Mouse (Mus musculus) ZHBTc4 (cell line): ENCODE measurements at regions not wholly inside any gene's neighbourhood (a gene's known extent, or its start where the extent isn't known, plus 50 kb on each side); places are given as distances from the start of the nearest gene placed in this dataset.

Source experiments
- DNase-seq: peaks from one replicate; pipeline ENCODE4 v3.0.0-alpha.2; 2011; ENCODE audit warnings: low read depth, low spot score

GRCm38 (mm10) chr1:48792573-48792972 is 1899.9 kb upstream of the Slc39a10 start:
- no peak for DNase-seq

- DNase-seq: no peak
Observed at GRCm38 (mm10) chr1:48753252-48753755, 1860.7 kb upstream of the Slc39a10 start.

- no peak for DNase-seq
Observed at GRCm38 (mm10) chr1:48733580-48733979, 1840.9 kb upstream of the Slc39a10 start.

- DNase-seq: peak; percentile 6
Observed at GRCm38 (mm10) chr1:48708606-48709005, 1816.0 kb upstream of the Slc39a10 start.
